Mouse (Mus musculus) E14TG2a.4 (cell line): ENCODE results near the gene Ly6g6d.

ENCODE experiments used
- CTCF ChIP-seq: conservative IDR thresholded peaks from 2 replicates; pipeline ENCODE4 v1.5.1; 2014; ENCODE audit warnings: low read length
- NANOG ChIP-seq: IDR thresholded peaks from 2 replicates; pipeline ENCODE4 v1.6.1; 2014; ENCODE audit warnings: borderline replicate concordance, low read length, mixed read lengths
- POU5F1 ChIP-seq: IDR thresholded peaks from 2 replicates; pipeline ENCODE4 v1.6.1; 2014; ENCODE audit warnings: low read length, borderline replicate concordance

- TF ChIP-seq POU5F1 (no peak), CTCF (no peak), NANOG (no peak)
These were observed 14.7 kb upstream of the Ly6g6d start for GRCm38 (mm10) chr17:35092403-35093198.
